Mouse (Mus musculus): ENCODE data around the gene Fastkd2. TPM values are rescaled to one million over a fixed set of nuclear protein-coding genes. Genes with fewer than 3 reads are reported as not detected.

The Fastkd2 gene
- polyA plus RNA-seq, 1 experiment: 28.0 TPM

DNA sequence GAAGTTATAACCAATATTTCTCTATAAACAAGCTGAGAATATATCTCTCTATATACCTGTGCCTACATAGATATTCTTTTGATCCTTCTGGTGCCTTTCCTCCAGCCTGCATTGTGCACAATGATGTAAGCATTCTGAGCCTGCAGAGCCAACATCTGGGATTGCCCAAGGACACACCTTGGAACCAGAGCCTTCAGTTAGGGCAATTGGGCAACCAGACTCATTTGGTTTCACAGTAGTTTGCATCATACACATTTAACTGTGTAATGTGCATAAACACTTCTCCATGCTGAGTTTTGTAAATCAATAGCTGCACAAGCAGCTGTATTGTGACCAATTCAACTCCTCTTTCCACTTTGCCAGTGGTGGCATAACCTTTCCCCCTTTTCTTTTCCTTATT is 63.9 kb downstream of the Fastkd2 start:
- TF ChIP-seq CTCF (IDR thresholded peaks at IDR 0.05; ENCODE audit: borderline replicate concordance, insufficient read depth, low read depth, low read length) (no peak), POLR2A (IDR thresholded peaks at IDR 0.05; ENCODE audit: borderline replicate concordance, insufficient read depth, low read length) (no peak)
- Histone ChIP-seq H3K4me3 (replicated peaks; ENCODE audit: insufficient read depth, low read depth, low read length) (no peak overlapping the region), H3K27me3 (ENCODE audit: control insufficient read depth, insufficient read depth, low read length) (no peaks in the 10 kb centered on the region), H3K4me1 (ENCODE audit: control insufficient read depth, insufficient read depth, low read length) (no peaks in the 10 kb centered on the region), H3K27ac (ENCODE audit: insufficient read depth, low read length) (no peak overlapping the region)
- DNase-seq: no peak

Other genes with a start within 250 kb of the Fastkd2 start
- not detected in 2 replicates for gene Gm39653, start 114.6 kb upstream of the Fastkd2 start, polyA plus RNA-seq (2012; rRNA removed)
- 0.05 and 0.08 TPM in 2 replicates for gene Dytn, start 43.7 kb upstream of the Fastkd2 start, polyA plus RNA-seq (2012; rRNA removed)
- gene Mdh1b, start 296 bp upstream of the Fastkd2 start, polyA plus RNA-seq (2012; rRNA removed): 0.56 and 0.93 TPM in 2 replicates
- gene 4933402D24Rik, start 38.7 kb downstream of the Fastkd2 start, polyA plus RNA-seq (2012; rRNA removed): 0.13 TPM in 2 replicates

Data from cerebellum, adult 2 months (tissue).